Mouse (Mus musculus): ENCODE measurements around the gene Cryab. TPM values are rescaled to one million over a fixed set of nuclear protein-coding genes. Genes with fewer than 3 reads are reported as not detected.

Gene Cryab
- polyA plus RNA-seq, 1 experiment = 10.5 TPM

DNA sequence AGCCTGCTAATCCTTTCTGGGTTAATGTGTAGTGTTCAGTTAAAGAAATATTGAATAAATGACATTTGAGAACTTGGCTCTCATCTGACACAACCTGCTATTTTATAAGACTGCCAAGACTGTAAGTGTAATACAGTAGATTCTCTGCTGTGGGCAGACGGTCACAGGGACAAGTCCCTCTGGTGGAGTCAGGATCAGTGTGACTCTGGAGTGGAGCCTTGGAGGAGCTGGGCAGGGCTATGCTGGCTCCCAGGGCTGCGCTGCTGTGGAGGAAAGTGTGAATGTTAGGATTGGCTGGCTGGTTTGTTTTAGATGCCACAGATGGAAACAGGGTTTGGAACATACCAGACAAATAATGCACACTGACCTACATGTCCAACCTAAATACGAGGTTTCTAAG lies 44.1 kb downstream of the Cryab start:
- TF ChIP-seq POLR2A (IDR thresholded peaks at IDR 0.05; ENCODE audit: borderline replicate concordance, control insufficient read depth, low read depth, low read length) = no peak
- TF ChIP-seq CTCF (IDR thresholded peaks at IDR 0.05; ENCODE audit: control insufficient read depth, insufficient read depth, low read length) = no peak
- WGBS = 90% methylated on average over 3 of the region's 3 CpGs

DNA sequence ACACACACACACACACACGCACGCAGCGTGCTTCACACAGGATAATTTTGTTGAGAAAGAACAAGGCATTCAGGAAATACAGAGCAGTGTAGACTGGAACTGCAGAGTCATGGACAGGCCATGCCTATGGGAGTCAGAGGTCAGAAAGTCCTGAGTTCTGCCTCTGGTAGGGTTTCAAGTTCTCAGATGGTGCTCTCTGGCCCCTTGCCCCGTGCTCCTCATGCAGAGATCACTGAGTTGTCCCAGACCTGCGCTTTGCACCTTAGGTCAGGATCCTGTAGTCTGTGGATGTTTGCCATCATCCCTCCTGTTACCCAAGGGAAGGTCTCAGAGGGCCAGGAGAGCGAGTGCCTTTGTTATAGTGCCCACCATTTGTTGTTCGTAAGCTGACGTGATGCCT lies 45.7 kb downstream of the Cryab start:
- H3K4me1 ChIP-seq (ENCODE audit: control insufficient read depth, insufficient read depth, low read length) = no peaks in the 10 kb centered on the region; the same call in 1 of the 2 replicates
- 96% methylated on average over 8 of the region's 8 CpGs for WGBS
- H3K4me3 ChIP-seq (replicated peaks; ENCODE audit: control insufficient read depth, low read depth, low read length) = no peak overlapping the region
- no peak overlapping the region for H3K27ac ChIP-seq (ENCODE audit: control insufficient read depth, insufficient read depth, low read depth, low read length, poor library complexity)
- TF ChIP-seq POLR2A (IDR thresholded peaks at IDR 0.05; ENCODE audit: borderline replicate concordance, control insufficient read depth, low read depth, low read length) (no peak), CTCF (IDR thresholded peaks at IDR 0.05; ENCODE audit: control insufficient read depth, insufficient read depth, low read length) (no peak)

More for the DNA sequence above, 44.1 kb downstream of the Cryab start:
- H3K27ac ChIP-seq (ENCODE audit: control insufficient read depth, insufficient read depth, low read depth, low read length, poor library complexity) = no peak overlapping the region
- H3K4me1 ChIP-seq (ENCODE audit: control insufficient read depth, insufficient read depth, low read length) = no peaks in the 10 kb centered on the region; the same call in 1 of the 2 replicates
- H3K4me3 ChIP-seq (replicated peaks; ENCODE audit: control insufficient read depth, low read depth, low read length) = no peak overlapping the region

DNA sequence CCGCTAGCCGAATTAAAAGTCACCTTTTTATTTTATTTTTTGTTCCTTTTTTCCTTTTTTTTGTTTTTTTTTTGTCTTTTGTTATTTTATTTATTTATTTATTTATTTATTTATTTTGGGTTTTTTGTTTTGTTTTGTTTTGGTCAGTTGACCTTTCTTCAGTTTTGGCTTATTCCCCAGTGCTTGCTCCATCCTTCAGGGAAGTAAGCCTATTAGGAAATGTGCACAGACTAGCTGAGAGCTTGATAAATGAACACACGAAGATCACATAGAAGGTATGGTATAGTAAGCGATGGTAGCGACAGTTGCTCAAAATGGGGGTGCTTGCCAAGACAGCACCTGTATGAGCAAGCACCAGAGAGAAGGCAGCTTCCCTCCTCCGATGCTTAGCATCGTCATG lies 46.5 kb downstream of the Cryab start:
- Histone ChIP-seq H3K27ac (ENCODE audit: control insufficient read depth, insufficient read depth, low read depth, low read length, poor library complexity) (no peak overlapping the region), H3K4me3 (replicated peaks; ENCODE audit: control insufficient read depth, low read depth, low read length) (no peak overlapping the region), H3K4me1 (ENCODE audit: control insufficient read depth, insufficient read depth, low read length) (no peaks in the 10 kb centered on the region; the same call in 1 of the 2 replicates)
- TF ChIP-seq POLR2A (IDR thresholded peaks at IDR 0.05; ENCODE audit: borderline replicate concordance, control insufficient read depth, low read depth, low read length) (no peak), CTCF (IDR thresholded peaks at IDR 0.05; ENCODE audit: control insufficient read depth, insufficient read depth, low read length) (no peak)
- WGBS = 88% methylated on average over 7 of the region's 7 CpGs

DNA sequence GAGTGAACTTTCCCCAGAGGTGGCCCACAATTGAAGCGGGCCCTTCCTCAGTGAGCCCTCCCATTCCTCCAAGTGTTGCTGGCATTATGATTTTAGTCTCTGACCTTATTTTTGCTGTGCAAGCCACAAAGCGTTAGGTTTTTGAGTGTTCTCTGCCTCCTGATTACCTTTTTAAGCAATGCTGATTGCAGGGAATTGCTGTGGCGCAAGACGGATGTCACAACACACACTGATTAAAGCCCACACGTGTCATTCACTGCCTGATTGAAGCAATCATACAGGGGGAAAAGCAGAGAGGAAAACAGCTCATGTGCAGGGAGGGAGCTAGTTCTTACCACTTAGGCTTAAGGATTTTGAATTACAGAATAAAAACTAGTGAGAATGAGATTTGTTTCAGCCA lies 47.2 kb downstream of the Cryab start:
- no peak for TF ChIP-seq CTCF (IDR thresholded peaks at IDR 0.05; ENCODE audit: control insufficient read depth, insufficient read depth, low read length)
- no peak for TF ChIP-seq POLR2A (IDR thresholded peaks at IDR 0.05; ENCODE audit: borderline replicate concordance, control insufficient read depth, low read depth, low read length)
- H3K4me3 ChIP-seq (replicated peaks; ENCODE audit: control insufficient read depth, low read depth, low read length) = no peak overlapping the region
- peaks cover 2% of the 10 kb centered on the region; the same call in 1 of the 2 replicates for H3K4me1 ChIP-seq (ENCODE audit: control insufficient read depth, insufficient read depth, low read length)
- 50% methylated on average over 5 of the region's 5 CpGs for WGBS
- H3K27ac ChIP-seq (ENCODE audit: control insufficient read depth, insufficient read depth, low read depth, low read length, poor library complexity) = no peak overlapping the region

DNA sequence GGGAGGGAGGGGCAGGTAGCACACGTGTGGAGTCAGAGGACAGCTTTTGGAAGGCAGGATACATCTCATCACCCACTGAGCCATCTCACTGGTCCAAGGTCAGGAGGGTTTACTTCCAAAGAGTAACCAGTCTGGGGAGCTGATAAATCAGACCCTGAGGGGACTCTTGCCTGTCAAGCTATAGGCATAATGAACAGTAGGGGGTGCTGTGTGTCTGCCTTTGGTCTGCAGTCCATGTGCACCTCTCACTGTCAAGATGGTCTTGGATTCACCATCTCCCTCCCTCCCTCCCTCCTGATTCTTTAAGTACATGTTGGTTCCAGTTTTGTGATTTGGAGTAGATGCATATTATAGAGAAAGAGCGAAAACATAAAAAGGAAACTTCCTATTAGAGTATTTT lies 49.9 kb downstream of the Cryab start:
- peaks cover 5% of the 10 kb centered on the region; the same call in 1 of the 2 replicates for H3K4me1 ChIP-seq (ENCODE audit: control insufficient read depth, insufficient read depth, low read length)
- H3K4me3 ChIP-seq (replicated peaks; ENCODE audit: control insufficient read depth, low read depth, low read length) = no peak overlapping the region
- WGBS = 80% methylated on average over 2 of the region's 2 CpGs
- TF ChIP-seq CTCF (IDR thresholded peaks at IDR 0.05; ENCODE audit: control insufficient read depth, insufficient read depth, low read length) = peak; percentile 88
- no peak for TF ChIP-seq POLR2A (IDR thresholded peaks at IDR 0.05; ENCODE audit: borderline replicate concordance, control insufficient read depth, low read depth, low read length)
- no peak overlapping the region for H3K27ac ChIP-seq (ENCODE audit: control insufficient read depth, insufficient read depth, low read depth, low read length, poor library complexity)

DNA sequence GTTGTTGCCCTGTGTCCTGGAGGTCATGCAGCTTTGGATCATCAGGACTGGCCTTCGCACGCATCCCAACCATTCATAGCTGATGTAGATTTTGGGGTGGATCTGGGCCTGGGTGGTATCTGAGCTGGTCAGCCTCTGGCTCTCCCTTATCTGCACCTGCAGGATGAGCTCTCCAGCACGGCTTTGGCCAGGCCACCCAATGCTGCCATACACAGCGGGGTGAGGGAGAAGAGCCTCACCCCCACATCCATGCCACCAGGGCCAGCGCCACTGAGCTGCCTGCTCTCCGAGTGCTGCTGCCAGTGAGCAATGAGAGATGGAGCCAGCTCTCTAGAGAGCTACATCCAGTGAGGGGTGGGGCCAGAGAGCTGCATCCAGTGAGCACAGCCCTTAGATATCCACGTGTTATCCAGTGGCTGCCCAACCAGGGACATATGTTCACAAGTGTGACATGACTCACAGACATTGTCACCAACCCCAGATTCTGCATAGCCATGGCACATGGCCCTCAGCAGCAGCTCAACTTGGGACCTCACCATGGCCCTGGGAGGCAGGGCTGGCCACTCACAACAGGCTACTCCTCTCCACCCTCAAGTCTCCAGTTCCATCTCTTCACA lies 52.0 kb downstream of the Cryab start:
- H3K4me3 ChIP-seq (replicated peaks; ENCODE audit: control insufficient read depth, low read depth, low read length) = no peak overlapping the region
- 64% methylated on average over 7 of the region's 7 CpGs for WGBS
- H3K4me1 ChIP-seq (ENCODE audit: control insufficient read depth, insufficient read depth, low read length) = peaks cover 5% of the 10 kb centered on the region; the same call in 1 of the 2 replicates
- peak; percentile 87; the same call in 1 of the 2 replicates for TF ChIP-seq POLR2A (IDR thresholded peaks at IDR 0.05; ENCODE audit: borderline replicate concordance, control insufficient read depth, low read depth, low read length)
- no peak for TF ChIP-seq CTCF (IDR thresholded peaks at IDR 0.05; ENCODE audit: control insufficient read depth, insufficient read depth, low read length)
- peak overlapping the region; percentile 86 for H3K27ac ChIP-seq (ENCODE audit: control insufficient read depth, insufficient read depth, low read depth, low read length, poor library complexity)

Other genes starting within 250 kb of the Cryab start
- gene Pts, start 222.6 kb upstream of the Cryab start, polyA plus RNA-seq (2011; ENCODE audit: insufficient read depth, insufficient read length, low replicate concordance, missing spikeins) = 14.5 and 35.7 TPM in 2 replicates
- 11.9 and 18.4 TPM in 2 replicates for gene Il18, start 196.5 kb upstream of the Cryab start, polyA plus RNA-seq (2011; ENCODE audit: insufficient read depth, insufficient read length, low replicate concordance, missing spikeins)
- 1.1 and 1.9 TPM in 2 replicates for gene Bco2, start 196.1 kb upstream of the Cryab start, polyA plus RNA-seq (2011; ENCODE audit: insufficient read depth, insufficient read length, low replicate concordance, missing spikeins)
- not detected in 2 replicates for gene Tex12, start 190.0 kb upstream of the Cryab start, polyA plus RNA-seq (2011; ENCODE audit: insufficient read depth, insufficient read length, low replicate concordance, missing spikeins)
- gene Sdhd, start 147.5 kb upstream of the Cryab start, polyA plus RNA-seq (2011; ENCODE audit: insufficient read depth, insufficient read length, low replicate concordance, missing spikeins) = 63.1 and 65.6 TPM in 2 replicates
- 41.7 and 54.8 TPM in 2 replicates for gene Timm8b, start 147.4 kb upstream of the Cryab start, polyA plus RNA-seq (2011; ENCODE audit: insufficient read depth, insufficient read length, low replicate concordance, missing spikeins)
- gene Pih1d2, start 134.0 kb upstream of the Cryab start, polyA plus RNA-seq (2011; ENCODE audit: insufficient read depth, insufficient read length, low replicate concordance, missing spikeins) = 2.5 TPM in 1 of 2 replicates, not detected in the other
- 6.1 and 13.0 TPM in 2 replicates for gene Nkapd1, start 133.9 kb upstream of the Cryab start, polyA plus RNA-seq (2011; ENCODE audit: insufficient read depth, insufficient read length, low replicate concordance, missing spikeins)
- gene Dlat, start 91.5 kb upstream of the Cryab start, polyA plus RNA-seq (2011; ENCODE audit: insufficient read depth, insufficient read length, low replicate concordance, missing spikeins) = 13.0 and 13.8 TPM in 2 replicates
- gene Dixdc1, start 11.8 kb upstream of the Cryab start, polyA plus RNA-seq (2011; ENCODE audit: insufficient read depth, insufficient read length, low replicate concordance, missing spikeins) = 0.29 TPM in 1 of 2 replicates, not detected in the other
- not detected in 2 replicates for gene 2310030G06Rik, start 4.8 kb upstream of the Cryab start, polyA plus RNA-seq (2011; ENCODE audit: insufficient read depth, insufficient read length, low replicate concordance, missing spikeins)
- not detected in 2 replicates for gene Hspb2, start 1.0 kb downstream of the Cryab start, polyA plus RNA-seq (2011; ENCODE audit: insufficient read depth, insufficient read length, low replicate concordance, missing spikeins)
- 5.5 and 5.7 TPM in 2 replicates for gene Fdxacb1, start 16.9 kb downstream of the Cryab start, polyA plus RNA-seq (2011; ENCODE audit: insufficient read depth, insufficient read length, low replicate concordance, missing spikeins)
- gene Alg9, start 23.7 kb downstream of the Cryab start, polyA plus RNA-seq (2011; ENCODE audit: insufficient read depth, insufficient read length, low replicate concordance, missing spikeins) = 9.7 and 10.2 TPM in 2 replicates
- 24.7 and 32.8 TPM in 2 replicates for gene 1110032A03Rik, start 24.2 kb downstream of the Cryab start, polyA plus RNA-seq (2011; ENCODE audit: insufficient read depth, insufficient read length, low replicate concordance, missing spikeins)
- gene Ppp2r1b, start 94.0 kb downstream of the Cryab start, polyA plus RNA-seq (2011; ENCODE audit: insufficient read depth, insufficient read length, low replicate concordance, missing spikeins) = 18.1 and 29.1 TPM in 2 replicates

Data from bone marrow, adult 2 months (tissue).